Mouse (Mus musculus) spleen, adult 2 months (tissue): ENCODE measurements around the gene Pglyrp4. TPM values are rescaled to one million over a fixed set of nuclear protein-coding genes. Genes with fewer than 3 reads are reported as not detected.
"Not testable (repeated sequence)": the region's sequence is repeated elsewhere in the genome, so short reads cannot be mapped to it uniquely, and the experiment has no call there.

ENCODE experiments used
- DNase-seq, 2 experiments: peaks; one replicate each; pipeline versions ENCODE4 v3.0.0 to v3.0.0-alpha.2; 2012 to 2021; ENCODE audit warnings: low spot score in 2 of 2, low read depth in 1 of 2
- H3K27ac ChIP-seq: fragments of 200-500 bp; 2 replicates; pipeline ENCODE4 v1.5.1; 2012; ENCODE audit warnings: low read length, inconsistent platforms; ENCODE audit not compliant: insufficient read depth
- H3K27me3 ChIP-seq: fragments of 200-500 bp; 2 replicates; pipeline ENCODE4 v1.6.1; 2012; ENCODE audit warnings: mild to moderate bottlenecking, moderate library complexity, low read length, inconsistent platforms; ENCODE audit not compliant: control insufficient read depth, insufficient read depth
- H3K36me3 ChIP-seq: fragments of 200-500 bp; 2 replicates; pipeline ENCODE4 v1.6.1; 2012; ENCODE audit warnings: mild to moderate bottlenecking, low read length, inconsistent platforms; ENCODE audit not compliant: control insufficient read depth, insufficient read depth
- H3K4me1 ChIP-seq: fragments of 200-500 bp; 2 replicates; pipeline ENCODE4 v1.6.1; 2011; ENCODE audit warnings: inconsistent platforms; ENCODE audit not compliant: control insufficient read depth, insufficient read depth, insufficient read length
- H3K4me3 ChIP-seq: fragments of 200-500 bp; 2 replicates; pipeline ENCODE4 v1.5.1; 2011; ENCODE audit warnings: mild to moderate bottlenecking, inconsistent platforms; ENCODE audit not compliant: insufficient read depth, insufficient read length; ENCODE audit errors: extremely low read depth
- CTCF ChIP-seq: fragments of 200-500 bp; IDR thresholded peaks from 2 replicates; pipeline ENCODE4 v1.5.1; 2011; ENCODE audit warnings: mild to moderate bottlenecking, inconsistent platforms; ENCODE audit not compliant: insufficient read depth, insufficient read length, insufficient replicate concordance; ENCODE audit errors: extremely low read depth
- POLR2A ChIP-seq: fragments of 200-500 bp; IDR thresholded peaks from 2 replicates; pipeline ENCODE4 v1.6.1; 2011; ENCODE audit warnings: low read depth, low read length, inconsistent platforms
- WGBS: fragments of 180-500 bp; shearing (Covaris S2); methylation state at CpG from one replicate; pipeline ENCODE4 v1.1.7; 2018; 5-methylcytosine and 5-hydroxymethylcytosine counted together
- polyA plus RNA-seq: library from polyadenylated mRNA; depleted of rRNA; stranded (reverse); fragments of >200 nt; gene quantifications from 2 replicates; pipeline ENCODE4 v1.2.3, GENCODE M21; 2012; rRNA removed

Pglyrp4 gene
- polyA plus RNA-seq, 1 experiment = 0.08 TPM

GRCm38 (mm10) chr3:90708523-90709202 is 18.0 kb upstream of the Pglyrp4 start:
- Histone ChIP-seq H3K27me3 (no peaks in the 10 kb centered on the region), H3K27ac (no peak overlapping the region), H3K36me3 (no peaks in the 10 kb centered on the region), H3K4me3 (no peak overlapping the region), H3K4me1 (no peaks in the 10 kb centered on the region)
- DNase-seq = no peak
- TF ChIP-seq CTCF = peak; percentile 14; the same call in 1 of the 2 replicates
- TF ChIP-seq POLR2A = no peak
- 14% methylated on average over 4 of the region's 4 CpGs for whole genome bisulfite sequencing

GRCm38 (mm10) chr3:90709591-90710460 is 16.9 kb upstream of the Pglyrp4 start:
- H3K4me1 ChIP-seq = no peaks in the 10 kb centered on the region
- no peaks in the 10 kb centered on the region for H3K36me3 ChIP-seq
- TF ChIP-seq CTCF (peak; percentile 95), POLR2A (no peak)
- no peak overlapping the region for H3K4me3 ChIP-seq
- no peak overlapping the region for H3K27ac ChIP-seq
- 43% methylated on average over 12 of the region's 12 CpGs for WGBS
- peak; percentile 60 to 67 for DNase-seq
- H3K27me3 ChIP-seq = no peaks in the 10 kb centered on the region

- no peaks in the 10 kb centered on the region for H3K27me3 ChIP-seq
- 94% methylated on average over 1 of the region's 1 CpGs for whole genome bisulfite sequencing
- H3K4me1 ChIP-seq = no peaks in the 10 kb centered on the region
- no peak for TF ChIP-seq CTCF
- no peak for TF ChIP-seq POLR2A
- H3K4me3 ChIP-seq = no peak overlapping the region
- H3K36me3 ChIP-seq = no peaks in the 10 kb centered on the region
- no peak overlapping the region for H3K27ac ChIP-seq
- DNase-seq = no peak
Observed at GRCm38 (mm10) chr3:90749658-90750057, 23.0 kb downstream of the Pglyrp4 start.

- H3K4me3 ChIP-seq, DNase-seq, H3K36me3 ChIP-seq, H3K27ac ChIP-seq, H3K4me1 ChIP-seq, H3K27me3 ChIP-seq: not testable (repeated sequence)
- 100% methylated on average over 1 of the region's 1 CpGs for WGBS
Observed at GRCm38 (mm10) chr3:90777776-90778175, 51.1 kb downstream of the Pglyrp4 start, which contains the start of gene Gm5849. Gm5849 (minus strand) TSS chr3:90777876.

Other genes with a start within 250 kb of the Pglyrp4 start
- 12.4 and 13.2 TPM in 2 replicates for gene Snapin, start 235.9 kb upstream of the Pglyrp4 start, polyA plus RNA-seq
- 32.9 and 34.0 TPM in 2 replicates for gene Chtop, start 217.4 kb upstream of the Pglyrp4 start, polyA plus RNA-seq
- 15.9 and 28.8 TPM in 2 replicates for gene S100a1, start 212.5 kb upstream of the Pglyrp4 start, polyA plus RNA-seq
- gene S100a13, start 212.5 kb upstream of the Pglyrp4 start, polyA plus RNA-seq = 27.0 and 30.0 TPM in 2 replicates
- gene S100a14, start 200.1 kb upstream of the Pglyrp4 start, polyA plus RNA-seq = 0.06 TPM in 1 of 2 replicates, not detected in the other
- 15.9 and 18.7 TPM in 2 replicates for gene S100a16, start 189.7 kb upstream of the Pglyrp4 start, polyA plus RNA-seq
- gene S100a3, start 166.3 kb upstream of the Pglyrp4 start, polyA plus RNA-seq = 0.46 and 0.55 TPM in 2 replicates
- gene S100a2, start 136.7 kb upstream of the Pglyrp4 start, polyA plus RNA-seq = not detected in 2 replicates
- not detected in 2 replicates for gene Gm42674, start 125.0 kb upstream of the Pglyrp4 start, polyA plus RNA-seq
- 43.5 and 68.3 TPM in 2 replicates for gene S100a4, start 123.1 kb upstream of the Pglyrp4 start, polyA plus RNA-seq
- not detected in 2 replicates for gene S100a5, start 118.4 kb upstream of the Pglyrp4 start, polyA plus RNA-seq
- 90.6 and 121 TPM in 2 replicates for gene S100a6, start 114.0 kb upstream of the Pglyrp4 start, polyA plus RNA-seq
- 0.07 and 0.08 TPM in 2 replicates for gene S100a7a, start 72.9 kb upstream of the Pglyrp4 start, polyA plus RNA-seq
- 29.8 and 32.1 TPM in 2 replicates for gene S100a8, start 57.9 kb upstream of the Pglyrp4 start, polyA plus RNA-seq
- gene S100a9, start 31.2 kb upstream of the Pglyrp4 start, polyA plus RNA-seq = 54.1 and 64.8 TPM in 2 replicates
- not detected in 2 replicates for gene Gm5849, start 51.0 kb downstream of the Pglyrp4 start, polyA plus RNA-seq